Mouse (Mus musculus) layer of hippocampus, adult 9-11 months (tissue): ENCODE measurements around the gene Sp7.

Experiments
- DNase-seq: peaks from one replicate; pipeline ENCODE4 v3.0.0; 2022

Gene Sp7

DNA sequence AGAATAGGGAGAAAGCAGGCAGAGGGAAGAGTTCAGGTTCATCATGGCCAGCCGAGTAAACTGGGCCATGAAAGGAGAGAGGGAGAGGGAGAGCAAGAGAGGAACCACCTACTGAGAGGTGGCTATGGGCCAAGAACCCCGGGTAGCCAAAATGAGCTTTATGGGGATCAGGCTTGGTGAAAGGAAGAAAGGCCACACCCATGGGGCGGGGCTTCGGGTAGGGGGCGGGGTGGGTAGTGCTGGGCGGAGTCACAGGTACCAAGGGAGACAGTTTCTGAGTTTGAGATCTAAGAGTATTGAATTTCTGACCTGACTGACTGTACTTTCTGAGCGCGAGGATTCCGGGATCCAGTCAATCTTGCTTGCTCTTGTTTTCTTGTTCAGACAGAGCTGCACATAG lies 19.7 kb upstream of the Sp7 start:
- DNase-seq: no peak

GRCm38 (mm10) chr15:102383671-102384070 lies 16.7 kb upstream of the Sp7 start:
- no peak for DNase-seq

GRCm38 (mm10) chr15:102381575-102381974 lies 14.6 kb upstream of the Sp7 start:
- peak; percentile 66 for DNase-seq

DNA sequence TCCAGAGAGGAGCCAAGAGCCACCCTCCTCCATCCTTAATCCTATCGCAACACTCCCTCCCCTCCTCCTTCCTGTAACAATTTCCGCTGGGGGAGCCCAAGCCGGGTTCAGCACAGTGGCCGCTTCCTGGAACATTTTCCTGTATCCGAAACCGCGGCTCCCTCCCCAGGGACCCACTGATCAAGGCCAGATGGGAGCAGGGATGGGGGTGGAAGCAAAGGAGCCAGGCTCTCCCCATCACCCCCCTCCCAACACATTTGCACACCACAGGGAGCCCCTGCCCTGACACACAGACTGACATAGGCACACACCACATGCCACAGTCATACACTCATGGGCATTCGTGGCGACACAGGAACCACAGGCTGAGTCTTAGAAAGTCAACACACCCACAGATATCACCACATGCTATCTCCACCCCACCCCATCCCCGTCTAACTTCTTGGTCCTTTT lies 10.9 kb upstream of the Sp7 start:
- DNase-seq: peak; percentile 24

DNA sequence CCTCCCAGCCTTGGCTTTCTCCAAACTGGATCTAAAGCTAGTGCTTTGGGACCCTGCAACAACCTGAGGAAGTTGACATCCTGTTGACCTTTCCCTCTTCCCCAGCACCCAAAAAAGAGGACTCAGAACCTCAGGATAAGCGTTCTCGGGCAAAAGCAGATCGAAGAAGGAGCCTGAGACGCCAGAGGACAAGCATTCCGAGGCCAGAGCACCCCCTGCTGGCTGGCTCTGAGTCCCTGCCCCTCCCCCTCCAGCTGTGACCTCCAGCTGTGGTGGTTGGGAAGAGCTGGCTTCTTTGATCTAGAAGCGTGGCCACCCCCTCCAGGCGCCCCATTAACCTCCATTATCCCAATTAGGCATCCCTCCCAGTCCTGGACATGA lies 10.2 kb upstream of the Sp7 start:
- peak; percentile 79 for DNase-seq

- peak; percentile 27 for DNase-seq
These were observed 9.6 kb upstream of the Sp7 start for GRCm38 (mm10) chr15:102376453-102377162.

DNA sequence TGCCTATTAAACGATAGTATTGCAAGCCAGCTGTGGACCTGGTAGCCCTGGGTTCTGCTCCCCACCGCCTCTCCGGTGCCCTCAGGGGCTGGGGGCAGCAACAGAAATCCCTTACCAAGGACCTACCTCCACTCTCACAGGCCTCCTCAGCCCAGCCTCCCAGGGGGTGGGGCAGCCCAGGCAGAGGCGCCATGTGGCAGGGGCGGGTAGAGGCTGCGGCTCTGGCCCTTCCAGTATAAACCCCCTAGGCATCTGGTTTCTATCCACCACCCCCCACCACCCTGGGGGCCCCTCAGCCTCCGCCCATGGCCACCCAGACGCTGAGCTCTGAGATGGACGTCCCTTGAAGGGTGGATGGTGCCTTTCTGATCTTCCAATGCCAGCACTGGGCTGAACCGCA lies 3.7 kb upstream of the Sp7 start:
- no peak for DNase-seq

DNA sequence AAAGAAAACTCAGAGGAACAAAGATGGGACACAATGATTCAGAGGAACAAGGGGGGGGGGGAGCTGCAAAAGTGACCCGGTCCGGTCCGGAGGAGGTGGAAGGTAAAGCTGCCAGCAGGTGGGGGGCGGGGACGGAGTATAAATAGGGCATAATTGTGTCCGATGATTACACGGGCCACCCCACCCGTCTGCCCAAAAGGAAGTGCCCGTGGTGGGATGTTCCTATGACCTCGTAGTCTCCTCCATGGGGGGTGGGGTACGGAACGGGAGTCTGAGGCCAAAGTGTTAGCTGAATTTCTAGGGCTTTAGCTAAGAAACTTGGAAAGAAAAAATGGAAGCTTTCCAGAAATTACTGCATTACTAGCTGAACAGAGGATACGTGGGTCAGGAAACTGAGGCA lies 3.0 kb upstream of the Sp7 start:
- no peak for DNase-seq

- no peak for DNase-seq
These were observed 744 bp downstream of the Sp7 start for GRCm38 (mm10) chr15:102366238-102366637.

DNA sequence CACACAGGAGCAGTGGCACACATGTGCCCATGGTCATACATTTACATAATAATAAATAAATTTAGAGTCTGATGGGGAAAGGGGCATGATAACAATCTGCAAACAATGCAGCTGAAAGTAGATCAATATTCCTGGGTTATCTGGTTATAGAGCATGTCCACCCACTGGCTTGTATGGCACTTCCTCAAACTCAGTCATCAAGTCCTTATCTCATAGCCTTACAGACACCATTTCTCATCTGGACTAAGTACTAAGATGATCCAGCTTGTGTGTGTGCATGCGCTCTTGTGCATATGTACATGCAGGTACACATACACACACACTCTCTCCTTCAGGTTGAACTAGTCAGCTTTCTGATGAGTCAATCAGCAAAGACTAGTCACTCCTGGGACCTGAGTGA lies 2.3 kb downstream of the Sp7 start:
- no peak for DNase-seq

DNA sequence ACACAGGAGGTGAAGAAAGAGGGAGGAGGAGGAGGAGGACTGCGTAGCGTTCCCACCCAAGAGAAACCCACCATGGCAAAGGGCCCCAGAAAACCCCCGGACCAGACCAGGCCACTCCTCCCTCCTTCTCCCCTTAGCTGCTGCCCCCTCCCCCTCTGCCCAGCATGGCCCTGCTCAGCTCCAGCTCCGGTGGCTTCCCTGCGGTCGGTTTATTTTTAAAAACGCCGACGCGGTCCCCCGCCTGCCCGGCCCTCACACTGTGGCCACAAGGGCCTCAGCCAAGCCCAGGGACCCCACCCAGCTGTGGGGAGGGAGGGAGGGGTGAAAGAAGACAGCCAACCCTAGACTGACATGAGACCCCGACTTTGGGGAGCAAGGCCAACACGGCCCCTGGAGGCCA lies 4.3 kb downstream of the Sp7 start:
- DNase-seq: no peak

- DNase-seq: no peak
These were observed 8.1 kb downstream of the Sp7 start for GRCm38 (mm10) chr15:102358834-102359233.

GRCm38 (mm10) chr15:102358126-102358525 lies 8.9 kb downstream of the Sp7 start:
- no peak for DNase-seq

GRCm38 (mm10) chr15:102356501-102357325 lies 10.3 kb downstream of the Sp7 start:
- no peak for DNase-seq

- peak; percentile 81 for DNase-seq
These were observed 11.0 kb downstream of the Sp7 start for GRCm38 (mm10) chr15:102355871-102356441.

GRCm38 (mm10) chr15:102355134-102355870 lies 11.7 kb downstream of the Sp7 start:
- DNase-seq: peak; percentile 44

DNA sequence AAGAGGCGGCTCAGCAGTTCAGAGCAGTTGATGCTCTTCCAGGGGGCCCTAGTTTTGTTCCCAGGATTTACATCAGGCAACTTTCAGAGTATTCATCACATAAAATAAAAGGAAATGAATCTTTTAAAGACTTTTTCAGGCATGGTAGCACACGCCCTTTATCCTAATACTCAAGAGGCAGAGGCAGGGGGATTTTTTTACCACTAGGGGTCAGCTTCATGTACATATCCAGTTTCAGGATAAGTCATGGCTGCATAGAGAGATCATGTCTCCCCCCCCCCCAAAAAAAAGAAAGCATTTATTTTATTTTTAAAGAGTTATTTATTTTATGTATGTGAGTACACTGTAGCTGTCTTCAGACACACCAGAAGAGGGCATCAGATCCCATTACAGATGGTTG lies 13.0 kb downstream of the Sp7 start:
- DNase-seq: no peak

DNA sequence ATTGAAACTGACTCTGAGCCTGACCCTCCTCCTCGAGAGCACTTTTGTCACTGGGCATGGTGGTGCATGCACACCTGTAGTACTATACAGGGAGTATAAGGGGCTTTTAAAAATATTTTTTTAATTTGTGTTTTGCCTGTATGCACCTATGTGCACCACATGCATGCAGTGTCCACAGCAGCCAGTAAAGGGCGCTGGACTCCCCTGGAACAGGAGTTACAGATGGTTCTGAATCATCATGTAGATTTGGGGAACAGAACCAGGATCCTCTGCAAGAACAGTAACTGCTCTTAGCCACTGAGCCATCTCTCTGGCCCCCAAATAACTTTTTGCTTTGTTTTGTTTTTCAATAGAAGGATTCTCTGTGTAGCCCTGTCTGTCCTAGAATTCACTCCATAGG lies 14.8 kb downstream of the Sp7 start:
- no peak for DNase-seq

GRCm38 (mm10) chr15:102350942-102351291 lies 16.1 kb downstream of the Sp7 start:
- DNase-seq: no peak

- DNase-seq: peak; percentile 94
These were observed 16.6 kb downstream of the Sp7 start, which contains the start of gene Aaas for GRCm38 (mm10) chr15:102350138-102350941. TSS of gene Aaas (minus strand) at chr15:102350771.

- DNase-seq: no peak
These were observed 20.5 kb downstream of the Sp7 start for GRCm38 (mm10) chr15:102346444-102346843.

DNA sequence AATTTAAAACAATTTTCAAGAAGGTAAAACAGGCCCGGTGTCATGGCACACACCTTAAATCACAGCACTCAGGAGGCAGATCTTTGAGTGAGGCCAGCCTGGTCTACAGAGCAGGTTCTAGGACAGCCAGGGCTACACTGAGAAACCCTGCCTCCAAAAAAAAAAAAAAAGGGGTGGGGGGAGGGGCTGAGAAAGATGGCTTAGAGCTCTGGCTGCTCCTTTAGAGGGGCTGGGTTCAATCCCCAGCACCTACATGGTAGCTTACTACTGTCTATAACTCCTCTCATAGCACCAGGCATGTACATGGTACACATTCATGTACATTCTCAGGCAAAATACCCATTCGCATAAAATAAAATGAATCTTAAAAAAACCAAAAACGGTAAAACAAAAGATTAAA lies 22.5 kb downstream of the Sp7 start:
- DNase-seq: no peak
